Mouse (Mus musculus) thymus, postnatal 25 days (tissue): Measurements from ENCODE around the gene Tgif1.

Experiments used
- DNase-seq: peaks from one replicate; pipeline ENCODE4 v3.0.0; 2022

Tgif1 gene

DNA sequence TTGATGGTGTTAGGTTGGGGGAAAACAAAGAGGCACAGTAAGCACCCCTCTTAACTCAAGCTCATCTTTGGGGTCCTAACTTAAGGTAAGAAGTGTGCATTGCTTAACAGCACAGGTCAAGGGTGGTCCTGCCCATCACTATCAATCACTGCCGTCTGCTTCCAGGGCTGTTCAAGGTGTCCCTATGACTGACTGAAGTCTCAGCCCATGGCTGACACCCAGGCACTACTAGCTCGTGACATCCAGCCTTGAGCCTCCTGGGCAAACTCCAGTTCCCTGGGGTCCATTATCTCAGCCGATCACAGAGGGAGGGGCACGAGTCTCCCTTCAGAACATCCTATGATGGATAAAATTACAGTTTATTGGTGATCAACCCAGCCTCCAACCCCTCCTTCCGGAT lies 12.7 kb upstream of the Tgif1 start:
- no peak for DNase-seq

DNA sequence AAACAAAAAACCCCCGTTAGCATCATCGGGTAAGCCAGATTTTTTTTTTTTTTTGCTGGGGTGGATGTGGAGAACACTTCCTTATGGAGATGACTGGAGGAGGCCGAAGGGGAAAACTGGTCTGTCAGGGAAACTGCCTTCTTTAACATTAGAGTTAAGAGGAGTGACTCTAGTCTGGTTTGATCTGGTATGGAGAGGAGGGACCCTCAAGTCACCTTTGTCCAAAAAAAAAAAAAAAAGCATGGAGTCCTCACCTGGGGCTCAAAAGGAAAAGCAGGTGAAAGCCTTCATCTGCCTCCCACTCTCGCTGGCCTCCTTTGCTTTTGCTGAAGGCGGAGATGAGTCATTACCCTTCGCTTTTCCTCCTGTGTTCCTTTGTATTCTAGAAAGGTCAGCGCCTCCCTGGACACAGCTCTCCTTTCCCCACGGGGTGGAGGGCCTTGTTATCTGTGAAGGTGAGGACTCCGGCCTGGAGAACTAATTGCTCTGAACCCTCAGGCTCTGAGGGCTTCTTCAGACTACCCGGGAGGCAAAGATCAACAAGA lies 11.8 kb upstream of the Tgif1 start:
- DNase-seq: no peak

- DNase-seq: no peak
Observed at GRCm38 (mm10) chr17:70864645-70865044, 11.3 kb upstream of the Tgif1 start.

- no peak for DNase-seq
Observed at GRCm38 (mm10) chr17:70864117-70864516, 10.8 kb upstream of the Tgif1 start.

DNA sequence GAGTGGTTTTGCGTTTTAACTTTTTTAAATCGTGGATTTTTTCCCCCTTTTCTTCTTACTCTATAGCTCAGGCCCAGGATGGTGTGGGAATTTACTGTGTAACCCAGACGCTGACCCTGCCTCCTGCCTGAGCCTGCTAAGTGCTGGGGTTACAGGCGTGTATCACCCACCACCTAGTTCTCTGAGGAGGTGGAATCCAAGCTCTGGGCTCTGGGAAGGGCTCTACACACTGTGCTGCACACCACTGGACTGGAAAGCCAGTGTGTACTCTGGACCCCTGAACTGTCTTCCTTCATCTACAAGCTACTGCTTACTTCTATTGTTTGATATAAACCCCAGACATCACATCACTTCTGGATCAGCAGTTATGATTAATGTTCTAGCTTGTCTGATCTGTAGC lies 5.5 kb upstream of the Tgif1 start:
- no peak for DNase-seq

- DNase-seq: no peak
Observed at GRCm38 (mm10) chr17:70856871-70857415, 3.6 kb upstream of the Tgif1 start.

GRCm38 (mm10) chr17:70854021-70854420 lies 675 bp upstream of the Tgif1 start:
- DNase-seq: no peak

DNA sequence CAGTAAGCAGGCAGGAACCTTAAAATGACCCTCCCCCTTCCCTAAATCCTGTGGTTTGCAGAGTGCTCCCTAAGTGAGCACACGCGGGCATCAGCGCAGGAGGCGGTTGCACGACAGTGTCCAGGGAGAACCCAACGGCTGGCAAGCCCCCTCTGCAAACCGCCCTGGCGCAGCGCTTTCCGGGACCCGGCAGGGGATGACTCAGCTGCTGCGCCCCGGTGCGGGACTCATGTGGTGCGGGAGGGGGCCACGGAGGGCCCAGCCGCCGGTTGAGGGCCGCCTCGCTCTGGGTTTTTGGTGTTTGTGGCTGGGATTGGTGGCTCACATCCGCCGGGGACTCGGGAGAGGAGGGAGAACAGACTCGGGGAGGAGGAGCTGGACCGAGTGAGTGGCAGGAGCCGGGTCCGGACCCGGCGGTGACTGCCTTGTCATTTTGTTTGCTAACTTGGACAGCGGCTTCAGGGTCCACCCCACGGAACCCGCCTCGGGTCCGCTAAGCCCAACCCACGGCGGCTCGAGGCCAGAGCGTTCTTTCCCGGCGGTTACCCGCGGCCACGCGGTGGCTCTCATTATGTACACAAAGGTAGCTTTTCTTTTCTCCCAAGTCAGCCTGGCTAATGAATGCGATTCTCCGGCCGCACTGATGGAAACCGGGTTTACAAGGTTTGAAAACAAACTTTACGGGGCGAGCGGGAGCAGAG lies 510 bp downstream of the Tgif1 start:
- peak; percentile 69 for DNase-seq

- DNase-seq: peak; percentile 64
Observed at GRCm38 (mm10) chr17:70852011-70852685, 1.2 kb downstream of the Tgif1 start.

GRCm38 (mm10) chr17:70850996-70851991 lies 2.1 kb downstream of the Tgif1 start:
- DNase-seq: peak; percentile 75

DNA sequence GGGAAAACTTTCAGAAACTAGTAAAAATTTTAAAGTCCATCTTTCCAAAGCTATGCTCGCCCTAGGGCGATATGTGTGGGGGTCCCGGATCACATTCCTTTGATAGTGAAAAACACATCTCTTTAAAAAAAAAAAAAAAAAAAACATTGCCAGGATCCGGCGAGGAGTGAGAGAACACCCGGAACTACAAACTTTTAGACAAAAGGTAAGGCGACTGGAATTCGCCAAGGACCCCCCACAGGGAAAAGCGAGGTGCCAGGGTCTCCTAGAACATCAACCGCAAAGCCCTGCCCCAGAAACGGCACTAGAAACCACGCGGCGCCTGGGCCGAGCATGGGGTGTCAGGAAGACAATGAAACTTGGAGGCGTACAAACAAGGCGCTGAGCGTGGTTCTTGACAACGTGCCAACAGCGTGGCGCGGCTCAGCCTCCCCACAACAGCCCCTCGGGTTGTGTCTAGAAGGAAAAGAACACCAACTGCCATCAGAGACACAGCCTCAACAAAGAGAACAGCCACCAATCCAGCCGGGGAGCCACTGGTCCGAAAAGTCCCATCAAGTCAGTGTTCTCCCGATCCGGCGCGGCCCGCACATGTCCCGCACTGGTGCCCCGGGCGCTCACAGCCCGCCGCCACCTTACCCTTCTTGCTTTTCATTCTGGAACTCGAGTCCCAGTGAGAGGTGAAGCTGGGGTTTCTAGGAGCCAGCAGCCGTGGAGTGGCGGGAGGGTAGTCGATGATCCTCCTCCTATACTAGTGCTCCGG lies 2.9 kb downstream of the Tgif1 start:
- peak; percentile 69 for DNase-seq

- DNase-seq: peak; percentile 89
Observed at GRCm38 (mm10) chr17:70849399-70850232, 3.7 kb downstream of the Tgif1 start.

GRCm38 (mm10) chr17:70848511-70849398 lies 4.6 kb downstream of the Tgif1 start:
- peak; percentile 69 for DNase-seq

GRCm38 (mm10) chr17:70847751-70848510 lies 5.4 kb downstream of the Tgif1 start:
- DNase-seq: peak; percentile 34

- peak; percentile 65 for DNase-seq
Observed at GRCm38 (mm10) chr17:70847086-70847485, 6.3 kb downstream of the Tgif1 start.

DNA sequence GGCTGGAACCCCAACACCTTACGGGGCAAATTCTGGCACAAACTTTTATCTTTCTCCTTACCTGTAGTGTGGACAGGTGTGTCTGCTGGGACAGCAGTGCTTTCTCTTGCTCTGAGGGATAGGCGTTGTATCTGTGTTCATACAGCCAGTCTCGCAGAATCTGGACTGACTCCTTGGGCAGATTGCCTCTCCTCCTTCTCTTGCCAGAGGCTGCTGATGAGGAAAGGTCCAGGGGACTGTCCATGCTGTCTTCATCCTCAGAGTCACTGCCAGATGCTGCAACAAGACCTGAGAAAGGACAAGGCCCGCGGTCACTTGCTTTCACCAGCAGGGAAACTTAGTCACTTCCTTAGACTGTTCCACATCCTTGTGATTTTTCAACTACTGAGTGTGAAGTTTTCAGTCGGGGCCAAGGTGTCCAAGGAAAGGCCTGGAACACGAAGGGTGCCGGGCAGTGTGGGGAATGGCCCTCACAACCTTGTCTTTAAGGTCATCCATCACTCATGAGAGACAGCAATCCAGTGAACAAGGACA lies 7.2 kb downstream of the Tgif1 start:
- DNase-seq: no peak

- no peak for DNase-seq
Observed at GRCm38 (mm10) chr17:70845543-70845942, 7.8 kb downstream of the Tgif1 start.

- DNase-seq: no peak
Observed at GRCm38 (mm10) chr17:70844971-70845370, 8.4 kb downstream of the Tgif1 start.

DNA sequence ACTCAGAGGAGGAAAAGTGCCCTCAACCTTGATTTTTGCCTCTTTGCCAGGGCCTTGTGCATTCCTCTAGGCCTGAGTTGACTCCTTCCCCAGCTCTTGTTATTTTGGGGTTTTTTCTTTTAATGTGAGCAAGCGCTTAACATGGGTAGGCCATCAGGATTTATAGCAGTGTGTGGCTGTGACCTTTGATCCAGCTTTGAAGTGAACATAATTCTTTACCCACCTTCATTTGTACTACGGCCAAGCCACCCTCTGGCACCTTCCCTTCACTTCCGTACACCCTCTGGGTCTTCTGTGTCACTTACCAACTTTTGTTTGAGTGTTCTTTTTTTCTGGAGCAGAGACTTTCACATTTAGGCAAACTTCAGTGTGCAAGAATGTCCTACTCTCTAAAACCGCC lies 10.1 kb downstream of the Tgif1 start:
- no peak for DNase-seq
